In the genomic region with DNA sequence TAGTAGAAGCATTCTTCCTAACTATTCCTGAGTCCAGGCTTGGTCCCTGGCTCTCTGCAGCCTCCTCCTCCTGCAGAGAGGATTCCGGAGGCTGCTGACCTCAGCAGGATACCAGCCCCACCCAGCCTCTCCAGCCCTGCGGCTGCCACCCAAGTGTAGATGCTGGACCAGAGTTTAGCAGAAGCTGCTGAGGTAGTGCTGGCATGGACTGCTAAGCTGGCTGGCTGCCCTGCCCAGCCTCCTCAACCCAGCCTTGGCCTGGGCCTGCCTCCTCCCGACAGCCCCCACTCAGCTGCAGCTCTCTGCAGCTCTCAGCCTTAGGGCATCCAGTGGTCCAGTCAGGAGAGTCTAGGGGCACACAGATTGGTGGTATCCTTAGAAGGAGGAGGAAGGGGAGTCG, we compare ENCODE assay signal across 19 mouse cellular contexts. TPM values are rescaled to one million over a fixed set of nuclear protein-coding genes. Genes with fewer than 3 reads are reported as not detected.
DNase-seq lines count a peak whose midpoint lies in the region; ATAC-seq and TF ChIP-seq lines count a peak whose summit lies in the region.
"Had no signal": no experiment of that assay in that cellular context is flagged by ENCODE, and none has a peak within 500 bp of the region (broad histone marks: within the 10 kb centered on the region; RNA-seq: fewer than 3 reads in every experiment).

No protein-coding gene starts in this region.

- peak; percentile 64 to 69 for DNase-seq in cerebellum, postnatal 14 days
- DNase-seq in cerebellum, adult 9-10 months, result no peak
- no peak for DNase-seq in liver, adult 2 months (ENCODE audit: extremely low read depth, low read depth, low spot score)
- DNase-seq in liver, embryonic 11.5 days (ENCODE audit: low spot score), result no peak
- peak; percentile 68 for DNase-seq in adrenal gland, postnatal 14 days
- no peak for DNase-seq in layer of hippocampus, postnatal 25 days (ENCODE audit: extremely low spot score in 1 of 2, low spot score in 1 of 2)
- no peak for DNase-seq in embryo, embryonic 10.5 days (ENCODE audit: low spot score)
- DNase-seq: cerebellum, adult 18-20 months; layer of hippocampus, adult 9-11 months had no signal

- ATAC-seq in liver, embryonic 11.5 days (replicated peaks; ENCODE audit: low FRiP score), result no peak
- ATAC-seq in stomach, embryonic 14.5 days (ENCODE audit: insufficient number of reproducible peaks, insufficient read depth, low FRiP score, low read depth), result 0 out of 2 replicates have a peak, but pooled peaks have one; percentile 18
- ATAC-seq: forebrain, embryonic 16.5 days; midbrain, embryonic 15.5 days had no signal

- no peak for TF ChIP-seq CTCF in liver, adult 2 months (IDR thresholded peaks at IDR 0.05; ENCODE audit: low read depth, low read length)

- TF ChIP-seq POLR2A in liver, adult 2 months (IDR thresholded peaks at IDR 0.05; ENCODE audit: extremely low read depth, insufficient read depth, low read length), result no peak

- peak overlapping the region; percentile 76 for H3K27ac ChIP-seq in liver, adult 2 months (replicated peaks; ENCODE audit: insufficient read depth, low read depth, low read length)
- no peak overlapping the region for H3K27ac ChIP-seq in liver, embryonic 11.5 days (ENCODE audit: low read depth, low read length)
- H3K27ac ChIP-seq in stomach, embryonic 14.5 days (ENCODE audit: low read length), result no peak overlapping the region
- H3K27ac ChIP-seq: embryonic facial prominence, embryonic 13.5 days; heart, embryonic 10.5 days; hindbrain, embryonic 13.5 days; limb, embryonic 10.5 days; macrophage; midbrain, embryonic 15.5 days had no signal

- 49% methylated on average over 4 of the region's 4 CpGs for WGBS in liver, adult 2 months
- 50% methylated on average over 4 of the region's 4 CpGs for WGBS in liver, embryonic 11.5 days
- 46% methylated on average over 4 of the region's 4 CpGs for WGBS in stomach, embryonic 14.5 days

- no peak overlapping the region for H3K4me2 ChIP-seq in liver, embryonic 11.5 days
- no peak overlapping the region for H3K4me2 ChIP-seq in stomach, embryonic 14.5 days (replicated peaks; ENCODE audit: low read depth, low read length)
- H3K4me2 ChIP-seq: embryonic facial prominence, embryonic 13.5 days; hindbrain, embryonic 13.5 days; midbrain, embryonic 15.5 days had no signal

- no peaks in the 10 kb centered on the region for H3K36me3 ChIP-seq in liver, adult 2 months (ENCODE audit: control insufficient read depth, insufficient read depth, low read length)
- no peaks in the 10 kb centered on the region for H3K36me3 ChIP-seq in liver, embryonic 11.5 days (ENCODE audit: control insufficient read depth, insufficient read depth, low read length)
- no peaks in the 10 kb centered on the region for H3K36me3 ChIP-seq in stomach, embryonic 14.5 days (ENCODE audit: control insufficient read depth, insufficient read depth, low read length)
- H3K36me3 ChIP-seq: embryonic facial prominence, embryonic 13.5 days; G1E; heart, embryonic 10.5 days; hindbrain, embryonic 13.5 days; limb, embryonic 10.5 days; midbrain, embryonic 15.5 days had no signal

- no peaks in the 10 kb centered on the region for H3K79me2 ChIP-seq in liver, adult 2 months (ENCODE audit: control insufficient read depth, insufficient read depth, low read length)

- H3K4me3 ChIP-seq in liver, adult 2 months (ENCODE audit: insufficient read depth, low read depth, low read length), result no peak overlapping the region
- H3K4me3 ChIP-seq in liver, embryonic 11.5 days (ENCODE audit: low read depth, low read length), result no peak overlapping the region
- no peak overlapping the region for H3K4me3 ChIP-seq in stomach, embryonic 14.5 days (ENCODE audit: low read depth, low read length)
- H3K4me3 ChIP-seq: embryonic facial prominence, embryonic 13.5 days; heart, embryonic 10.5 days; hindbrain, embryonic 13.5 days; limb, embryonic 10.5 days; midbrain, embryonic 15.5 days had no signal

- H3K4me1 ChIP-seq in liver, adult 2 months (ENCODE audit: control insufficient read depth, insufficient read depth, low read length), result no peaks in the 10 kb centered on the region
- peaks cover 15% of the 10 kb centered on the region for H3K4me1 ChIP-seq in liver, embryonic 11.5 days (replicated peaks; ENCODE audit: control insufficient read depth, insufficient read depth, low read length)
- H3K4me1 ChIP-seq in stomach, embryonic 14.5 days (ENCODE audit: control insufficient read depth, insufficient read depth, low read length), result no peaks in the 10 kb centered on the region
- H3K4me1 ChIP-seq: embryonic facial prominence, embryonic 13.5 days; limb, embryonic 10.5 days had no signal

- H3K9ac ChIP-seq in liver, adult 2 months (ENCODE audit: low read depth, low read length), result no peak overlapping the region
- H3K9ac ChIP-seq in liver, embryonic 11.5 days (ENCODE audit: low read depth, low read length), result no peak overlapping the region
- H3K9ac ChIP-seq in stomach, embryonic 14.5 days (replicated peaks; ENCODE audit: low read depth, low read length), result no peak overlapping the region
- H3K9ac ChIP-seq: embryonic facial prominence, embryonic 13.5 days; hindbrain, embryonic 13.5 days; midbrain, embryonic 15.5 days had no signal

- H3K27me3 ChIP-seq in liver, adult 2 months (ENCODE audit: control insufficient read depth, insufficient read depth, low read length), result no peaks in the 10 kb centered on the region
- peaks cover 22% of the 10 kb centered on the region; the same call in 1 of the 2 replicates for H3K27me3 ChIP-seq in liver, embryonic 11.5 days (replicated peaks; ENCODE audit: control insufficient read depth, insufficient read depth, low read length)
- no peaks in the 10 kb centered on the region for H3K27me3 ChIP-seq in stomach, embryonic 14.5 days (ENCODE audit: control insufficient read depth, insufficient read depth, low read length)
- H3K27me3 ChIP-seq: hindbrain, embryonic 13.5 days; midbrain, embryonic 15.5 days had no signal

- no peaks in the 10 kb centered on the region for H3K9me3 ChIP-seq in liver, embryonic 11.5 days (ENCODE audit: control insufficient read depth, low read length)
- H3K9me3 ChIP-seq in stomach, embryonic 14.5 days (ENCODE audit: control insufficient read depth, low read depth, low read length), result no peaks in the 10 kb centered on the region
- H3K9me3 ChIP-seq: embryonic facial prominence, embryonic 13.5 days; G1E; heart, embryonic 10.5 days; hindbrain, embryonic 13.5 days; limb, embryonic 10.5 days; midbrain, embryonic 15.5 days had no signal

RNA-seq across cellular contexts. Expression of a gene that starts 14.3 kb away (rescaled TPM):
- 1.9 and 2.8 TPM in 2 replicates for total RNA-seq in liver, adult 2 months (2014; rRNA removed)
- 6.3 and 6.4 TPM in 2 replicates for polyA plus RNA-seq in liver, adult 2 months (2012; rRNA removed)
- polyA plus RNA-seq in liver, embryonic 11.5 days (2014; fragmentation: Nextera tagmentation; extraction: Ambion mirVana), result 0.53 and 0.78 TPM in 2 replicates
- 14.7 and 16.5 TPM in 2 replicates for total RNA-seq in adrenal gland, postnatal 14 days (2021)
- polyA plus RNA-seq in stomach, embryonic 14.5 days (2014; fragmentation: Nextera tagmentation; extraction: Ambion mirVana), result 1.3 and 1.7 TPM in 2 replicates
- total RNA-seq in layer of hippocampus, postnatal 25 days (2021), result 1 to 10 TPM; 6.1 TPM
- total RNA-seq: neutrophil, adult 5-6 weeks had no signal
- polyA plus RNA-seq: G1E; limb, embryonic 10.5 days had no signal

Comparison
In these comparisons a context has a peak if more than half of its experiments do, and no peak if none do; other contexts are left out.
1. DNase-seq: peak in cerebellum, postnatal 14 days (2 of 2) and adrenal gland, postnatal 14 days (single experiment); none in cerebellum, adult 9-10 months (single experiment), liver, adult 2 months (single experiment), liver, embryonic 11.5 days (single experiment), layer of hippocampus, postnatal 25 days (0 of 2) and embryo, embryonic 10.5 days (single experiment).